Mouse (Mus musculus): ENCODE results near the gene Rab44.

- no peak for TF ChIP-seq EP300 (IDR thresholded peaks at IDR 0.05; ENCODE audit: low read depth)
- TF ChIP-seq CTCF (IDR thresholded peaks at IDR 0.05; ENCODE audit: low read depth), result no peak
These were observed 16.9 kb upstream of the Rab44 start for GRCm38 (mm10) chr17:29096851-29097561.
